Comparison of ENCODE assay signal across 20 mouse cellular contexts in the genomic region with DNA sequence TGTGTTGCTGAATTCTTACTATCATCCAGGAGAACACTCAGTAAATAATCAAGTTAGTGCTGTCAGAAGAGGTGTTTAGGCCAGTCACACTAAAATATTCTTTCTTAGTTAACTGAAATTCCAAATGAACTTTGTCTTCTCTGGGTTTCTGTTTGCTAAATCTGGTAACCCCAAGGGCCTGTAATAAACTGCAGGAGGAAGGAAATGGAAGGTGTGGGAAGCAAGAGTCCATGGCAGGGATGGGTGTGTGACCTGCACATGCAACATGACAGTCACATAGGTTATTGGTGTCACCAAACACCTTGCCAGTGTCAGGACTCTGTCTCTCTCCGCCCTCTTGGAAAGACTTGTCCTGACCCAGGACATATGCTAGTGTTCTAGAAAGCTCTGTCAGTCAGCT.
DNase-seq lines count a peak whose midpoint lies in the region; ATAC-seq lines count a peak whose summit lies in the region.
"Had no signal": no experiment of that assay in that cellular context is flagged by ENCODE, and none has a peak within 500 bp of the region (broad histone marks: within the 10 kb centered on the region; RNA-seq: fewer than 3 reads in every experiment).

No protein-coding gene starts in this region.

- H3K4me1 ChIP-seq in heart, embryonic 12.5 days (replicated peaks) = peaks cover 44% of the 10 kb centered on the region
- H3K4me1 ChIP-seq in intestine, embryonic 15.5 days (replicated peaks) = peaks cover 15% of the 10 kb centered on the region
- 0 out of 2 replicates have a peak, but pooled peaks cover 8% of the 10 kb centered on the region for H3K4me1 ChIP-seq in stomach, embryonic 15.5 days
- H3K4me1 ChIP-seq: embryonic facial prominence, embryonic 15.5 days had no signal

- peaks cover 3% of the 10 kb centered on the region; the same call in 1 of the 2 replicates for H3K36me3 ChIP-seq in heart, embryonic 12.5 days
- H3K36me3 ChIP-seq in intestine, embryonic 15.5 days = no peaks in the 10 kb centered on the region
- no peaks in the 10 kb centered on the region for H3K36me3 ChIP-seq in stomach, embryonic 15.5 days
- H3K36me3 ChIP-seq: embryonic facial prominence, embryonic 15.5 days; midbrain, embryonic 12.5 days had no signal

- H3K9ac ChIP-seq in heart, embryonic 12.5 days = no peak overlapping the region
- H3K9ac ChIP-seq in intestine, embryonic 15.5 days = no peak overlapping the region
- no peak overlapping the region for H3K9ac ChIP-seq in stomach, embryonic 15.5 days
- H3K9ac ChIP-seq: embryonic facial prominence, embryonic 15.5 days; forebrain, postnatal 0 days; hindbrain, embryonic 13.5 days; midbrain, embryonic 12.5 days had no signal

- no peak overlapping the region for H3K4me2 ChIP-seq in heart, embryonic 12.5 days
- no peak overlapping the region for H3K4me2 ChIP-seq in intestine, embryonic 15.5 days (replicated peaks)
- no peak overlapping the region for H3K4me2 ChIP-seq in stomach, embryonic 15.5 days
- H3K4me2 ChIP-seq: embryonic facial prominence, embryonic 15.5 days; hindbrain, embryonic 13.5 days; midbrain, embryonic 12.5 days had no signal

- H3K27ac ChIP-seq in heart, embryonic 12.5 days (ENCODE audit: poor library complexity, severe bottlenecking) = 0 out of 2 replicates have a peak overlapping the region, but pooled peaks have one; percentile 3
- H3K27ac ChIP-seq in intestine, embryonic 15.5 days = peak overlapping the region; percentile 72
- H3K27ac ChIP-seq in stomach, embryonic 15.5 days = peak overlapping the region; percentile 57
- H3K27ac ChIP-seq: embryonic facial prominence, embryonic 15.5 days; hindbrain, embryonic 13.5 days; midbrain, embryonic 12.5 days had no signal

- no peak overlapping the region for H3K4me3 ChIP-seq in heart, embryonic 12.5 days
- H3K4me3 ChIP-seq in intestine, embryonic 15.5 days (replicated peaks) = no peak overlapping the region
- H3K4me3 ChIP-seq in stomach, embryonic 15.5 days (replicated peaks) = no peak overlapping the region
- H3K4me3 ChIP-seq: embryonic facial prominence, embryonic 15.5 days; hindbrain, embryonic 13.5 days; midbrain, embryonic 12.5 days had no signal

- intact Hi-C loops in heart, postnatal 36 days (cut with DNase I) = no loop called here

- 74% methylated on average over 1 of the region's 1 CpGs for WGBS in heart, embryonic 12.5 days
- WGBS in intestine, embryonic 15.5 days = 65% methylated on average over 1 of the region's 1 CpGs
- WGBS in stomach, embryonic 15.5 days = 75% methylated on average over 1 of the region's 1 CpGs

- no peak for ATAC-seq in heart, embryonic 12.5 days (ENCODE audit: insufficient number of reproducible peaks, low FRiP score)
- ATAC-seq in intestine, embryonic 15.5 days = peak; percentile 80
- no peak for ATAC-seq in stomach, embryonic 15.5 days (ENCODE audit: insufficient read depth, low FRiP score, low read depth)
- ATAC-seq: forebrain, postnatal 0 days; inflammation-experienced regulatory T-cells, adult 6 months had no signal

- no peaks in the 10 kb centered on the region for H3K27me3 ChIP-seq in heart, embryonic 12.5 days (replicated peaks)
- no peaks in the 10 kb centered on the region for H3K27me3 ChIP-seq in intestine, embryonic 15.5 days (replicated peaks)
- H3K27me3 ChIP-seq in stomach, embryonic 15.5 days (replicated peaks) = no peaks in the 10 kb centered on the region
- H3K27me3 ChIP-seq: CH12.LX; embryonic facial prominence, embryonic 15.5 days; hindbrain, embryonic 13.5 days had no signal

- H3K9me3 ChIP-seq in heart, embryonic 12.5 days (replicated peaks) = no peaks in the 10 kb centered on the region
- H3K9me3 ChIP-seq in intestine, embryonic 15.5 days = no peaks in the 10 kb centered on the region
- H3K9me3 ChIP-seq in stomach, embryonic 15.5 days = no peaks in the 10 kb centered on the region
- H3K9me3 ChIP-seq: embryonic facial prominence, embryonic 15.5 days; hindbrain, embryonic 13.5 days; midbrain, embryonic 12.5 days had no signal

- no peak for DNase-seq in heart, postnatal 36 days
- peak; percentile 34 for DNase-seq in kidney, postnatal 14 days
- DNase-seq in kidney, adult 8-10 months = no peak
- no peak for DNase-seq in spleen, postnatal 10 days (ENCODE audit: low spot score in 2 of 2)
- DNase-seq: adrenal gland, postnatal 25 days; cerebellum, adult 18-20 months; cerebellum, postnatal 25 days; forebrain, postnatal 0 days; lung, postnatal 36 days; retina, postnatal 1 day; thymus, adult 18-20 months; thymus, postnatal 4 days had no signal

Comparison
In these comparisons a context has a peak if more than half of its experiments do, and no peak if none do; other contexts are left out.
1. H3K27ac ChIP-seq: peak in every context shown above with its lines; median percentile 72 in intestine, embryonic 15.5 days; 57 in stomach, embryonic 15.5 days; 3 in heart, embryonic 12.5 days.